Mouse (Mus musculus): ENCODE measurements at regions not wholly inside any gene's neighbourhood (a gene's known extent, or its start where the extent isn't known, plus 50 kb on each side); places are given as distances from the start of the nearest gene placed in this dataset.

- H3K4me3 ChIP-seq (ENCODE audit: low read depth, low read length), result no peak overlapping the region
- H3K9ac ChIP-seq, result no peak overlapping the region
- no peaks in the 10 kb centered on the region for H3K27me3 ChIP-seq (ENCODE audit: insufficient read depth, low read length)
- no peak for TF ChIP-seq CTCF (IDR thresholded peaks at IDR 0.05; ENCODE audit: low read depth)
- no peaks in the 10 kb centered on the region for H3K36me3 ChIP-seq (ENCODE audit: insufficient read depth)
- no peak for DNase-seq
- no peak overlapping the region for H3K4me2 ChIP-seq (ENCODE audit: low read depth)
- no peaks in the 10 kb centered on the region for H3K9me3 ChIP-seq (ENCODE audit: low read length)
- H3K27ac ChIP-seq (ENCODE audit: low read depth, low read length), result no peak overlapping the region
- 73% methylated on average over 1 of the region's 1 CpGs for WGBS
- no peak for ATAC-seq
- H3K4me1 ChIP-seq (ENCODE audit: insufficient read depth), result no peaks in the 10 kb centered on the region
Measured at GRCm38 (mm10) chr8:100015638-100016037, 599.4 kb upstream of the Cdh8 start.

GRCm38 (mm10) chr8:99999554-99999953, 583.3 kb upstream of the Cdh8 start:
- Histone ChIP-seq H3K9me3 (ENCODE audit: low read length) (no peaks in the 10 kb centered on the region), H3K27me3 (ENCODE audit: insufficient read depth, low read length) (no peaks in the 10 kb centered on the region), H3K27ac (ENCODE audit: low read depth, low read length) (no peak overlapping the region), H3K4me1 (ENCODE audit: insufficient read depth) (no peaks in the 10 kb centered on the region), H3K9ac (no peak overlapping the region), H3K4me2 (ENCODE audit: low read depth) (no peak overlapping the region), H3K4me3 (ENCODE audit: low read depth, low read length) (no peak overlapping the region), H3K36me3 (ENCODE audit: insufficient read depth) (no peaks in the 10 kb centered on the region)
- 96% methylated on average over 1 of the region's 1 CpGs for WGBS
- ATAC-seq (no peak), DNase-seq (no peak)
- no peak for TF ChIP-seq CTCF (IDR thresholded peaks at IDR 0.05; ENCODE audit: low read depth)

DNA sequence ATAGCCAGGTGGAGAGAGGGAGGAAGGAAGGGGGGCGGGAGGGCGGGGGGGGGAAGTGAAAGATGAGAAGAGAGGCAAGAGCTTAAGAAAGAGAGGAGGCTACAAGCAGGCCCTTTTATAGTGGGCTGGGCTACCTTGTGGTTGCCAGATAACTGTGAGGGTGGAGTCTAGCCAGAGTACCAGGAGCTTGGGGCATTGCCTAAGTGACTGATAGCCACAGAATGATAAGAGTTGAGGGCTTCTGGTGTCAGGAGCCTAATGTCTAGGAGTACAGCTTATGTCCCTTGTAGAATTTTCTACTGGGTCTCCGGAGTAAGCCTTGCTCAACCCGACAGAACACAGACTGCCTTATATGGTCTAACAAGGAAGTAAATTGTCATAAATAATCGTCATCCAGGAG, 567.4 kb upstream of the Cdh8 start:
- H3K36me3 ChIP-seq (ENCODE audit: insufficient read depth), result no peaks in the 10 kb centered on the region
- no peak overlapping the region for H3K4me3 ChIP-seq (ENCODE audit: low read depth, low read length)
- no peaks in the 10 kb centered on the region for H3K9me3 ChIP-seq (ENCODE audit: low read length)
- TF ChIP-seq CTCF (IDR thresholded peaks at IDR 0.05; ENCODE audit: low read depth), result no peak
- no peak overlapping the region for H3K9ac ChIP-seq
- H3K27ac ChIP-seq (ENCODE audit: low read depth, low read length), result no peak overlapping the region
- WGBS, result 81% methylated on average over 5 of the region's 5 CpGs
- no peaks in the 10 kb centered on the region for H3K4me1 ChIP-seq (ENCODE audit: insufficient read depth)
- ATAC-seq, result no peak
- no peak overlapping the region for H3K4me2 ChIP-seq (ENCODE audit: low read depth)
- no peaks in the 10 kb centered on the region for H3K27me3 ChIP-seq (ENCODE audit: insufficient read depth, low read length)
- DNase-seq, result no peak

DNA sequence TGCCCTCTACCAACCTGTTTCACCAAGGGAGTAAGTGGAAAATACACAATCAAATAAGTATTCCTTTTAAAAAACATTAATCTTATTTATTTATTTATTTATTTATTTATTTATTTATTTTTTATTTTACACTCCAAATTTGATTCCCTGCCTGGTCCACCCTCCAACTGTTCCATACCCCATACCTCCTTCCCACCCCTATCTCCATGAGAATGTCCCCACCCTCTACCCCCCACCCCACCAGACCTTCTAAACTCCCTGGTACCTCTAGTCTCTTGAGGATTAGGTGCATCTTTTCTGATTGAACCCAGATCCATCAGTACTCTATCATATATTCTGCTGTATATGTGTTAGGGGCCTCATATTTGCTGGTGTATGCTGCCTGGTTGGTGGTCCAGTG, 538.4 kb upstream of the Cdh8 start:
- ATAC-seq, result no peak
- H3K9ac ChIP-seq, result no peak overlapping the region
- no peak overlapping the region for H3K4me2 ChIP-seq (ENCODE audit: low read depth)
- H3K9me3 ChIP-seq (ENCODE audit: low read length), result no peaks in the 10 kb centered on the region
- no peak overlapping the region for H3K27ac ChIP-seq (ENCODE audit: low read depth, low read length)
- no peak for TF ChIP-seq CTCF (IDR thresholded peaks at IDR 0.05; ENCODE audit: low read depth)
- H3K4me1 ChIP-seq (ENCODE audit: insufficient read depth), result no peaks in the 10 kb centered on the region
- DNase-seq, result no peak
- H3K36me3 ChIP-seq (ENCODE audit: insufficient read depth), result no peaks in the 10 kb centered on the region
- no peak overlapping the region for H3K4me3 ChIP-seq (ENCODE audit: low read depth, low read length)
- H3K27me3 ChIP-seq (ENCODE audit: insufficient read depth, low read length), result no peaks in the 10 kb centered on the region

- H3K27me3 ChIP-seq (ENCODE audit: insufficient read depth, low read length), result no peaks in the 10 kb centered on the region
- H3K36me3 ChIP-seq (ENCODE audit: insufficient read depth), result no peaks in the 10 kb centered on the region
- no peak for ATAC-seq
- H3K4me1 ChIP-seq (ENCODE audit: insufficient read depth), result no peaks in the 10 kb centered on the region
- no peak overlapping the region for H3K27ac ChIP-seq (ENCODE audit: low read depth, low read length)
- no peaks in the 10 kb centered on the region for H3K9me3 ChIP-seq (ENCODE audit: low read length)
- no peak for DNase-seq
- H3K4me3 ChIP-seq (ENCODE audit: low read depth, low read length), result no peak overlapping the region
- H3K9ac ChIP-seq, result no peak overlapping the region
- no peak overlapping the region for H3K4me2 ChIP-seq (ENCODE audit: low read depth)
- no peak for TF ChIP-seq CTCF (IDR thresholded peaks at IDR 0.05; ENCODE audit: low read depth)
Measured at GRCm38 (mm10) chr8:99953876-99954275, 537.6 kb upstream of the Cdh8 start.

DNA sequence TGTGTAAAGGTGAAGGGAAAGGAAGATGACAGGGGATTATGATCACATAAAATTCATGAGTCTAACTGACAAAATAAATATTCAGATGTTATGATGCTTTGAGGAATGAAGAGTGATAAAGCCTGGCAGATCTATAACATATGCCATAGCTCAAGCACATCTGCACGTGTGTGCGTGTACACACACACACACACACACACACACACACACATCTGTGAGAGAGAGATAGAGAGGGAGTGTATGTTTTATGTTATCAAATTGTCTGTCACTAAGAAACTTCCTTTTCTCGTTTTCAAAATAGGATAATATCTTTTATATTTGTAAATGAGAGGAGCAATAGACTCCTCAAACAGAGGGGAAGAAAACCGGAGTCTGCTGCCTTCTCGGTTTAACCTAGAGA, 516.9 kb upstream of the Cdh8 start:
- DNase-seq (no peak), ATAC-seq (no peak)
- Histone ChIP-seq H3K9me3 (ENCODE audit: low read length) (no peaks in the 10 kb centered on the region), H3K27me3 (ENCODE audit: insufficient read depth, low read length) (no peaks in the 10 kb centered on the region), H3K9ac (no peak overlapping the region), H3K27ac (ENCODE audit: low read depth, low read length) (no peak overlapping the region), H3K4me1 (ENCODE audit: insufficient read depth) (no peaks in the 10 kb centered on the region), H3K36me3 (ENCODE audit: insufficient read depth) (no peaks in the 10 kb centered on the region), H3K4me3 (ENCODE audit: low read depth, low read length) (no peak overlapping the region), H3K4me2 (ENCODE audit: low read depth) (no peak overlapping the region)
- 89% methylated on average over 5 of the region's 5 CpGs for WGBS
- no peak for TF ChIP-seq CTCF (IDR thresholded peaks at IDR 0.05; ENCODE audit: low read depth)
